Mouse (Mus musculus) lung, postnatal 0 days (tissue): ENCODE data around the gene Rabgef1. TPM values are rescaled to one million over a fixed set of nuclear protein-coding genes. Genes with fewer than 3 reads are reported as not detected.
"Not testable (repeated sequence)": the region's sequence is repeated elsewhere in the genome, so short reads cannot be mapped to it uniquely, and the experiment has no call there.

ENCODE experiments used
- ATAC-seq: fragments of 200-750 bp; cut with Nextera tagmentation; 2 replicates; pipeline ENCODE4 v1.8.0; 2017; ENCODE audit warnings: moderate library complexity
- DNase-seq: peaks from one replicate; pipeline ENCODE4 v3.0.0-alpha.2; 2016; ENCODE audit warnings: low spot score
- H3K27ac ChIP-seq: fragments of 300-500 bp; sonication (generic); 2 replicates; pipeline ENCODE4 v1.5.1; 2014; ENCODE audit warnings: antibody characterized with exemption, mild to moderate bottlenecking, low read length, mixed read lengths
- H3K27me3 ChIP-seq: fragments of 300-500 bp; sonication (generic); replicated peaks from 2 replicates; pipeline ENCODE4 v1.6.1; 2014; ENCODE audit warnings: low read length, mixed read lengths; ENCODE audit not compliant: insufficient read depth
- H3K36me3 ChIP-seq: fragments of 300-500 bp; sonication (generic); 2 replicates; pipeline ENCODE4 v1.6.1; 2014; ENCODE audit warnings: low read length, mixed read lengths; ENCODE audit not compliant: insufficient read depth
- H3K4me1 ChIP-seq: fragments of 300-500 bp; sonication (generic); 2 replicates; pipeline ENCODE4 v1.6.1; 2014; ENCODE audit warnings: antibody characterized with exemption, low read depth, low read length, mixed read lengths; ENCODE audit not compliant: insufficient read depth
- H3K4me2 ChIP-seq: fragments of 300-500 bp; sonication (generic); replicated peaks from 2 replicates; pipeline ENCODE4 v1.6.1; 2014; ENCODE audit warnings: low read depth, mild to moderate bottlenecking, low read length, moderate library complexity, mixed read lengths
- H3K4me3 ChIP-seq: fragments of 300-500 bp; sonication (generic); 2 replicates; pipeline ENCODE4 v1.5.1; 2014; ENCODE audit warnings: low read depth, low read length
- H3K9ac ChIP-seq: fragments of 300-500 bp; sonication (generic); replicated peaks from 2 replicates; pipeline ENCODE4 v1.6.1; 2014; ENCODE audit warnings: low read depth, mild to moderate bottlenecking
- H3K9me3 ChIP-seq: fragments of 300-500 bp; sonication (generic); 2 replicates; pipeline ENCODE4 v1.6.1; 2016; ENCODE audit warnings: low read length, mixed read lengths
- CTCF ChIP-seq: IDR thresholded peaks from 2 replicates; pipeline ENCODE4 v1.5.1; 2016; ENCODE audit warnings: antibody characterized with exemption, mild to moderate bottlenecking
- EP300 ChIP-seq: IDR thresholded peaks from 2 replicates; pipeline ENCODE4 v1.6.1; 2016; ENCODE audit warnings: antibody characterized with exemption, mild to moderate bottlenecking, control low read depth
- WGBS: fragments of 180-500 bp; shearing (Covaris S2); extraction: QIAGEN DNeasy Blood & Tissue Kit; methylation state at CpG from one replicate; pipeline ENCODE4 v1.1.7; 2014; 5-methylcytosine and 5-hydroxymethylcytosine counted together
- polyA plus RNA-seq: library from polyadenylated mRNA; unstranded; fragments of >200 nt; fragmentation: Nextera tagmentation; extraction: Ambion mirVana; gene quantifications from 2 replicates; pipeline ENCODE4 v1.2.1, GENCODE M21; 2015

The Rabgef1 gene
- polyA plus RNA-seq, 1 experiment from 2014 or later = 50.5 TPM

GRCm38 (mm10) chr5:130241426-130241825 lies 69.8 kb downstream of the Rabgef1 start:
- no peak for ATAC-seq
- 90% methylated on average over 12 of the region's 12 CpGs for WGBS

DNA sequence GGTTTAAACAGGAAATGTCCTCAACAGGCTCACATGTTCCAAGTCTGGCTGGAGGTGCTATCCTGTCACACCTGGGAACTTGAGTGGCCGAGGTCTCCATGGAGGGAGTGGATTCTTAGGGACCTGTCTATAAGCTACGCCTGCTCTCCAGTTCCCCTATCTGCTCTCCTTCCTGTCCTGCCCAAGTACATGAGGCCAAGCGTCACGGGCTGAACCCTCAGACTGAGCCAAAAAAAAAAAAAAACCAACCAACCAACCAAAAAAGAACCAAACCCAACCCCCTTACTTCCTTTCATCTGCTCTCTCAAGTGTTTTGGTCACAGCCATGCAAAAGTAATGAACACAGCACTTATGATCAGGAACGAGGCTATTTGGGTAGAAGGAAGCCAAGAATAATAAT lies 76.2 kb downstream of the Rabgef1 start:
- 0 out of 2 replicates have a peak, but pooled peaks have one; percentile 14 for TF ChIP-seq EP300
- TF ChIP-seq CTCF = no peak
- peaks cover 46% of the 10 kb centered on the region for H3K36me3 ChIP-seq
- no peaks in the 10 kb centered on the region for H3K4me1 ChIP-seq
- no peak overlapping the region for H3K27ac ChIP-seq
- ATAC-seq = no peak
- no peak overlapping the region for H3K9ac ChIP-seq
- no peak overlapping the region for H3K4me2 ChIP-seq
- no peaks in the 10 kb centered on the region for H3K27me3 ChIP-seq
- WGBS = 55% methylated on average over 5 of the region's 5 CpGs
- no peaks in the 10 kb centered on the region for H3K9me3 ChIP-seq
- DNase-seq = no peak
- H3K4me3 ChIP-seq = no peak overlapping the region

More at GRCm38 (mm10) chr5:130241426-130241825, 69.8 kb downstream of the Rabgef1 start:
- no peak for DNase-seq
- no peaks in the 10 kb centered on the region for H3K4me1 ChIP-seq
- no peaks in the 10 kb centered on the region for H3K27me3 ChIP-seq
- TF ChIP-seq EP300 (no peak), CTCF (no peak)
- H3K9ac ChIP-seq = no peak overlapping the region
- H3K27ac ChIP-seq = no peak overlapping the region
- H3K4me3 ChIP-seq = no peak overlapping the region
- no peak overlapping the region for H3K4me2 ChIP-seq
- H3K9me3 ChIP-seq = no peaks in the 10 kb centered on the region
- H3K36me3 ChIP-seq = peaks cover 59% of the 10 kb centered on the region; the same call in 1 of the 2 replicates

GRCm38 (mm10) chr5:130254164-130255016 lies 82.8 kb downstream of the Rabgef1 start:
- Histone ChIP-seq H3K4me2 (peak overlapping the region; percentile 65), H3K27ac (peak overlapping the region; percentile 93), H3K9ac (peak overlapping the region; percentile 93), H3K4me3 (peak overlapping the region; percentile 79), H3K4me1 (peaks cover 4% of the 10 kb centered on the region; the same call in 1 of the 2 replicates), H3K27me3 (no peaks in the 10 kb centered on the region), H3K9me3 (no peaks in the 10 kb centered on the region), H3K36me3 (peaks cover 12% of the 10 kb centered on the region; the same call in 1 of the 2 replicates)
- ATAC-seq (0 out of 2 replicates have a peak, but pooled peaks have one; percentile 9), DNase-seq (peak; percentile 93)
- peak; percentile 71 for TF ChIP-seq CTCF
- no peak for TF ChIP-seq EP300
- 6% methylated on average over 19 of the region's 19 CpGs for WGBS

- Histone ChIP-seq H3K27me3 (no peaks in the 10 kb centered on the region), H3K4me2 (peak within 1 kb of the TSS; percentile 65), H3K4me3 (peak within 1 kb of the TSS; percentile 79), H3K4me1 (peaks cover 4% of the 10 kb centered on the region; the same call in 1 of the 2 replicates), H3K27ac (peak within 1 kb of the TSS; percentile 93), H3K36me3 (peaks cover 12% of the 10 kb centered on the region; the same call in 1 of the 2 replicates), H3K9me3 (no peaks in the 10 kb centered on the region), H3K9ac (peak within 1 kb of the TSS; percentile 93)
- TF ChIP-seq EP300 (peak; percentile 44; the same call in 1 of the 2 replicates), CTCF (peak; percentile 14; the same call in 1 of the 2 replicates)
- DNase-seq (peak; percentile 99), ATAC-seq (peak; percentile 91)
- 1% methylated on average over 52 of the region's 52 CpGs for WGBS
Measured at GRCm38 (mm10) chr5:130255017-130255720, 83.6 kb downstream of the Rabgef1 start, which contains the start of the genes Sbds and Tyw1. TSS of gene Sbds (minus strand) at chr5:130255530. TSS of gene Tyw1 (plus strand) at chr5:130255619.

- Histone ChIP-seq H3K4me3 (peak overlapping the region; percentile 79; the same call in 1 of the 2 replicates), H3K4me2 (peak overlapping the region; percentile 63)
- H3K27me3 ChIP-seq, ATAC-seq, H3K9ac ChIP-seq, H3K9me3 ChIP-seq, H3K27ac ChIP-seq, H3K4me1 ChIP-seq, H3K36me3 ChIP-seq: not testable (repeated sequence)
- DNase-seq = peak; percentile 24
- 23% methylated on average over 20 of the region's 20 CpGs for WGBS
Measured at GRCm38 (mm10) chr5:130255799-130256525, 84.4 kb downstream of the Rabgef1 start.
